Mouse (Mus musculus) activated CD4-positive, CD25-positive, alpha-beta regulatory T cell (primary cell): Measurements from ENCODE around the gene Rbp1. TPM values are rescaled to one million over a fixed set of nuclear protein-coding genes. Genes with fewer than 3 reads are reported as not detected.

Source experiments
- polyA plus RNA-seq, 2 experiments: library from polyadenylated mRNA; unstranded; fragments of 100-300 nt; shearing (Covaris generic); gene quantifications; one replicate each; pipeline ENCODE4 v1.2.1; 2017

The Rbp1 gene
- not detected for polyA plus RNA-seq

GRCm38 (mm10) chr9:98422656-98423055, at the start of gene Rbp1:
Gene Rbp1 (plus strand): TSS chr9:98422961.

DNA sequence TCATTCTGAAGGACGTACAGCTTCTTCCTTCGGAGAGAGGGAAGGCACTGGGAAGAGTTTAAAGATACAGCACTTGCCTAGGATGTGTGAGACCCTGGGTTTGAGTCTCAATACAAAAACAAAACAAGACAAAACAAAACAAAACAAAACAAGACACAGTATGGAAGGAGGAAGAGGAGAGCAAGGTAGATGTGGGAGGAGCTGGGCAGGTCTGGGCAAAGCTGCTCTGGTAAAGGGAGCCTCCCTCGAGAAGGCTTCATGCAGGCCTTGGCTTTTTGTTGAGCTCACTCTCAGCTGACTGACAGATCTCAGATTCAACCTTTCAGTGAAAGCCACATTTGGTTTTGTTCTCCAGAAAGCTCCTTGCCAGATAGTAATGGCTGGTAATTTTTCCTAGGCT, 63.1 kb downstream of the Rbp1 start, which contains the start of gene Rbp2:
TSS of gene Rbp2 (plus strand) at position 301 of the 400 bp plus-strand sequence.

Other genes with a start within 250 kb of the Rbp1 start
- gene Nmnat3, start 135.5 kb upstream of the Rbp1 start, polyA plus RNA-seq = 10 to 100 TPM in 1 of 2 experiments, 1 to 10 TPM in 1; 6.8 to 16.8 TPM
- under 1 TPM in 1 of 2 experiments, not detected in 1; 0.39 TPM for gene Rbp2, start 63.2 kb downstream of the Rbp1 start, polyA plus RNA-seq
- gene Copb2, start 140.8 kb downstream of the Rbp1 start, polyA plus RNA-seq = 100 to 1,000 TPM; 104 to 131 TPM
- gene Mrps22, start 178.7 kb downstream of the Rbp1 start, polyA plus RNA-seq = 10 to 100 TPM; 27.9 to 30.7 TPM